Mouse (Mus musculus): ENCODE data around the gene Abcc10. TPM values are rescaled to one million over a fixed set of nuclear protein-coding genes. Genes with fewer than 3 reads are reported as not detected.

Gene Abcc10
- polyA plus RNA-seq, 1 experiment = 6.4 TPM

- no peaks in the 10 kb centered on the region for H3K9me3 ChIP-seq
- no peaks in the 10 kb centered on the region for H3K27me3 ChIP-seq (replicated peaks)
- H3K4me1 ChIP-seq = no peaks in the 10 kb centered on the region; the same call in 1 of the 2 replicates
- no peak for TF ChIP-seq GATA1 (IDR thresholded peaks at IDR 0.05; ENCODE audit: borderline replicate concordance, low read length)
- no peak for TF ChIP-seq FLI1 (IDR thresholded peaks at IDR 0.05; ENCODE audit: low read length)
- H3K4me3 ChIP-seq (replicated peaks) = no peak overlapping the region
- peaks cover 96% of the 10 kb centered on the region for H3K36me3 ChIP-seq (replicated peaks; ENCODE audit: low read length)
Observed at GRCm38 (mm10) chr17:46265918-46266618, 62.1 kb downstream of the Abcc10 start.

- peaks cover 5% of the 10 kb centered on the region for H3K4me1 ChIP-seq
- no peaks in the 10 kb centered on the region for H3K9me3 ChIP-seq
- peaks cover 96% of the 10 kb centered on the region for H3K36me3 ChIP-seq (replicated peaks; ENCODE audit: low read length)
- H3K4me3 ChIP-seq (replicated peaks) = no peak overlapping the region
- H3K27me3 ChIP-seq (replicated peaks) = no peaks in the 10 kb centered on the region
- TF ChIP-seq GATA1 (IDR thresholded peaks at IDR 0.05; ENCODE audit: borderline replicate concordance, low read length) (no peak), FLI1 (IDR thresholded peaks at IDR 0.05; ENCODE audit: low read length) (no peak)
Observed at GRCm38 (mm10) chr17:46265502-46265901, 62.6 kb downstream of the Abcc10 start.

- H3K4me1 ChIP-seq = peaks cover 24% of the 10 kb centered on the region
- peaks cover 99% of the 10 kb centered on the region for H3K36me3 ChIP-seq (replicated peaks; ENCODE audit: low read length)
- TF ChIP-seq FLI1 (IDR thresholded peaks at IDR 0.05; ENCODE audit: low read length) (no peak), GATA1 (IDR thresholded peaks at IDR 0.05; ENCODE audit: borderline replicate concordance, low read length) (no peak)
Observed at GRCm38 (mm10) chr17:46262201-46262694, 65.9 kb downstream of the Abcc10 start.

GRCm38 (mm10) chr17:46259675-46260074 lies 68.5 kb downstream of the Abcc10 start:
- TF ChIP-seq FLI1 (IDR thresholded peaks at IDR 0.05; ENCODE audit: low read length) (no peak), GATA1 (IDR thresholded peaks at IDR 0.05; ENCODE audit: borderline replicate concordance, low read length) (no peak)
- Histone ChIP-seq H3K4me3 (replicated peaks) (no peak overlapping the region), H3K36me3 (replicated peaks; ENCODE audit: low read length) (peaks cover 84% of the 10 kb centered on the region), H3K27me3 (replicated peaks) (peaks cover 13% of the 10 kb centered on the region), H3K4me1 (peaks cover 26% of the 10 kb centered on the region), H3K9me3 (no peaks in the 10 kb centered on the region)

More at GRCm38 (mm10) chr17:46262201-46262694, 65.9 kb downstream of the Abcc10 start:
- H3K27me3 ChIP-seq (replicated peaks) = no peaks in the 10 kb centered on the region
- H3K9me3 ChIP-seq = no peaks in the 10 kb centered on the region
- H3K4me3 ChIP-seq (replicated peaks) = no peak overlapping the region

GRCm38 (mm10) chr17:46258279-46259053 lies 69.7 kb downstream of the Abcc10 start:
- peaks cover 23% of the 10 kb centered on the region for H3K27me3 ChIP-seq (replicated peaks)
- TF ChIP-seq FLI1 (IDR thresholded peaks at IDR 0.05; ENCODE audit: low read length) = no peak
- no peak for TF ChIP-seq GATA1 (IDR thresholded peaks at IDR 0.05; ENCODE audit: borderline replicate concordance, low read length)
- H3K4me3 ChIP-seq (replicated peaks) = no peak overlapping the region
- H3K9me3 ChIP-seq = no peaks in the 10 kb centered on the region
- H3K36me3 ChIP-seq (replicated peaks; ENCODE audit: low read length) = peaks cover 72% of the 10 kb centered on the region
- H3K4me1 ChIP-seq = peaks cover 37% of the 10 kb centered on the region

GRCm38 (mm10) chr17:46255147-46255546 lies 73.0 kb downstream of the Abcc10 start:
- peaks cover 52% of the 10 kb centered on the region for H3K4me1 ChIP-seq
- TF ChIP-seq FLI1 (IDR thresholded peaks at IDR 0.05; ENCODE audit: low read length) (no peak), GATA1 (IDR thresholded peaks at IDR 0.05; ENCODE audit: borderline replicate concordance, low read length) (no peak)
- no peaks in the 10 kb centered on the region for H3K9me3 ChIP-seq
- H3K27me3 ChIP-seq (replicated peaks) = peaks cover 23% of the 10 kb centered on the region
- H3K4me3 ChIP-seq (replicated peaks) = no peak overlapping the region
- peaks cover 66% of the 10 kb centered on the region for H3K36me3 ChIP-seq (replicated peaks; ENCODE audit: low read length)

- Histone ChIP-seq H3K4me3 (replicated peaks) (peak overlapping the region; percentile 92), H3K27me3 (replicated peaks) (peaks cover 23% of the 10 kb centered on the region), H3K9me3 (no peaks in the 10 kb centered on the region), H3K4me1 (peaks cover 55% of the 10 kb centered on the region), H3K36me3 (replicated peaks; ENCODE audit: low read length) (peaks cover 66% of the 10 kb centered on the region)
- TF ChIP-seq FLI1 (IDR thresholded peaks at IDR 0.05; ENCODE audit: low read length) (no peak), GATA1 (IDR thresholded peaks at IDR 0.05; ENCODE audit: borderline replicate concordance, low read length) (no peak)
Observed at GRCm38 (mm10) chr17:46254106-46254505, 74.0 kb downstream of the Abcc10 start.

- Histone ChIP-seq H3K4me1 (peaks cover 57% of the 10 kb centered on the region), H3K36me3 (replicated peaks; ENCODE audit: low read length) (peaks cover 64% of the 10 kb centered on the region), H3K27me3 (replicated peaks) (peaks cover 23% of the 10 kb centered on the region), H3K9me3 (no peaks in the 10 kb centered on the region), H3K4me3 (replicated peaks) (peak within 1 kb of the TSS; percentile 92)
- no peak for TF ChIP-seq GATA1 (IDR thresholded peaks at IDR 0.05; ENCODE audit: borderline replicate concordance, low read length)
- TF ChIP-seq FLI1 (IDR thresholded peaks at IDR 0.05; ENCODE audit: low read length) = no peak
Observed at GRCm38 (mm10) chr17:46253452-46254084, 74.6 kb downstream of the Abcc10 start, which contains the start of gene Lrrc73. Gene Lrrc73, plus strand, starts transcription at chr17:46253531.

Other genes starting within 250 kb of the Abcc10 start
- gene Mrps18a, start 217.4 kb downstream of the Abcc10 start, polyA plus RNA-seq (2012; ENCODE audit: insufficient read depth, low replicate concordance) = 33.8 and 77.2 TPM in 2 replicates
- gene Rsph9, start 184.1 kb downstream of the Abcc10 start, polyA plus RNA-seq (2012; ENCODE audit: insufficient read depth, low replicate concordance) = not detected in 2 replicates
- 8.8 and 18.5 TPM in 2 replicates for gene Mad2l1bp, start 174.8 kb downstream of the Abcc10 start, polyA plus RNA-seq (2012; ENCODE audit: insufficient read depth, low replicate concordance)
- gene Gtpbp2, start 167.3 kb downstream of the Abcc10 start, polyA plus RNA-seq (2012; ENCODE audit: insufficient read depth, low replicate concordance) = 65.9 and 69.9 TPM in 2 replicates
- 0.35 and 1.6 TPM in 2 replicates for gene Polh, start 125.7 kb downstream of the Abcc10 start, polyA plus RNA-seq (2012; ENCODE audit: insufficient read depth, low replicate concordance)
- gene Xpo5, start 125.6 kb downstream of the Abcc10 start, polyA plus RNA-seq (2012; ENCODE audit: insufficient read depth, low replicate concordance) = 2.1 and 4.5 TPM in 2 replicates
- gene Polr1c, start 80.3 kb downstream of the Abcc10 start, polyA plus RNA-seq (2012; ENCODE audit: insufficient read depth, low replicate concordance) = 10.9 TPM in 1 of 2 replicates, not detected in the other
- 213 and 264 TPM in 2 replicates for gene Yipf3, start 80.3 kb downstream of the Abcc10 start, polyA plus RNA-seq (2012; ENCODE audit: insufficient read depth, low replicate concordance)
- gene Lrrc73, start 74.8 kb downstream of the Abcc10 start, polyA plus RNA-seq (2012; ENCODE audit: insufficient read depth, low replicate concordance) = 3.6 and 5.3 TPM in 2 replicates
- gene Tjap1, start 45.3 kb downstream of the Abcc10 start, polyA plus RNA-seq (2012; ENCODE audit: insufficient read depth, low replicate concordance) = 42.7 and 59.0 TPM in 2 replicates
- not detected in 2 replicates for gene Dlk2, start 30.9 kb downstream of the Abcc10 start, polyA plus RNA-seq (2012; ENCODE audit: insufficient read depth, low replicate concordance)
- gene Zfp318, start 55.4 kb upstream of the Abcc10 start, polyA plus RNA-seq (2012; ENCODE audit: insufficient read depth, low replicate concordance) = 0.84 and 1.2 TPM in 2 replicates
- not detected in 2 replicates for gene Crip3, start 100.6 kb upstream of the Abcc10 start, polyA plus RNA-seq (2012; ENCODE audit: insufficient read depth, low replicate concordance)
- gene Slc22a7, start 110.1 kb upstream of the Abcc10 start, polyA plus RNA-seq (2012; ENCODE audit: insufficient read depth, low replicate concordance) = not detected in 2 replicates
- 0.06 and 0.60 TPM in 2 replicates for gene Ttbk1, start 159.3 kb upstream of the Abcc10 start, polyA plus RNA-seq (2012; ENCODE audit: insufficient read depth, low replicate concordance)
- gene Dnph1, start 168.4 kb upstream of the Abcc10 start, polyA plus RNA-seq (2012; ENCODE audit: insufficient read depth, low replicate concordance) = 6.5 and 14.6 TPM in 2 replicates
- 2.4 and 6.0 TPM in 2 replicates for gene Cul9, start 218.0 kb upstream of the Abcc10 start, polyA plus RNA-seq (2012; ENCODE audit: insufficient read depth, low replicate concordance)
- gene Srf, start 227.8 kb upstream of the Abcc10 start, polyA plus RNA-seq (2012; ENCODE audit: insufficient read depth, low replicate concordance) = 148 and 196 TPM in 2 replicates

All from megakaryocyte, embryonic 14.5 days (primary cell).